Mouse (Mus musculus): ENCODE data around the gene Serpina3c.

GRCm38 (mm10) chr12:104127696-104128095, 26.0 kb downstream of the Serpina3c start, which contains the start of gene Serpina3b:
- no peak for TF ChIP-seq CTCF (IDR thresholded peaks at IDR 0.05; ENCODE audit: control insufficient read depth, insufficient read depth, insufficient read length)
- no peak for TF ChIP-seq MYOD1 (IDR thresholded peaks at IDR 0.05; ENCODE audit: control insufficient read depth, insufficient read length, low read depth)
- no peak for TF ChIP-seq MYOG (IDR thresholded peaks at IDR 0.05; ENCODE audit: control insufficient read depth, extremely low read depth, insufficient read length)
- no peak for TF ChIP-seq MAX (IDR thresholded peaks at IDR 0.05)
- no peak for TF ChIP-seq CEBPB (IDR thresholded peaks at IDR 0.05; ENCODE audit: low read depth)
